Mouse (Mus musculus): ENCODE results near the gene Gm10681.
"Not testable (repeated sequence)": the region's sequence is repeated elsewhere in the genome, so short reads cannot be mapped to it uniquely, and the experiment has no call there.

Gene Gm10681

DNA sequence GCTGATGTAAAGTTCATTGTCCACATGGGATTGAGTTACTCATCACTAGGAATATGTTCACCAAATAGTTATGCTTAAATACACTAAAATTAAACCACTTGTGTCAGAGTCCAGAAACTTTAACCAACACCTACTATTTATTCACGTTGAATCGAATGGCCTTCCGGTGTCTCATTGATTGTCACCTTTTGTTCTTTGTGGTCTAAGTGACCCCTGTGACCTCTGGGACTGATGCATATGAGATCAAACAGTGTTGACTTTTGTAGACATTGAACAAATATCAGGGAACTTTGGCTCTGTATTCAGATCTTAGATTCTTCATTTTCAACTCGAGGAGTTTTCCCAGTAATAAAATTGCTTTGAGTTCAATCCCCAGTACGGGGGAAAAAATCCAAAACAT, 81.4 kb downstream of the Gm10681 start:
- DNase-seq (ENCODE audit: low spot score) = not testable (repeated sequence)

Measured in embryo, embryonic 10 days (tissue).